Mouse (Mus musculus) thymus, postnatal 0 days (tissue): ENCODE results near the gene Gm8797. TPM values are rescaled to one million over a fixed set of nuclear protein-coding genes. Genes with fewer than 3 reads are reported as not detected.
"Not testable (repeated sequence)": the region's sequence is repeated elsewhere in the genome, so short reads cannot be mapped to it uniquely, and the experiment has no call there.

ENCODE experiments used
- DNase-seq: peaks from one replicate; pipeline ENCODE4 v3.0.0-alpha.2; 2015; ENCODE audit warnings: low spot score
- polyA plus RNA-seq: library from polyadenylated mRNA; unstranded; fragments of >200 nt; fragmentation: Nextera tagmentation; extraction: Ambion mirVana; gene quantifications from 2 replicates; pipeline ENCODE4 v1.2.1, GENCODE M21; 2015

The Gm8797 gene
- polyA plus RNA-seq, result 15.1 and 17.3 TPM in 2 replicates

- not testable (repeated sequence) for DNase-seq
Measured at GRCm38 (mm10) chr3:5750506-5750905, at the start of gene Gm8797. Gene Gm8797, plus strand, starts transcription at chr3:5750806.

GRCm38 (mm10) chr3:5714481-5714880, 36.1 kb upstream of the Gm8797 start:
- no peak for DNase-seq

- no peak for DNase-seq
Measured at GRCm38 (mm10) chr3:5732931-5733330, 17.7 kb upstream of the Gm8797 start.

- DNase-seq, result no peak
Measured at GRCm38 (mm10) chr3:5754763-5755478, 4.3 kb downstream of the Gm8797 start.

- DNase-seq, result no peak
Measured at GRCm38 (mm10) chr3:5766256-5766655, 15.7 kb downstream of the Gm8797 start.

DNA sequence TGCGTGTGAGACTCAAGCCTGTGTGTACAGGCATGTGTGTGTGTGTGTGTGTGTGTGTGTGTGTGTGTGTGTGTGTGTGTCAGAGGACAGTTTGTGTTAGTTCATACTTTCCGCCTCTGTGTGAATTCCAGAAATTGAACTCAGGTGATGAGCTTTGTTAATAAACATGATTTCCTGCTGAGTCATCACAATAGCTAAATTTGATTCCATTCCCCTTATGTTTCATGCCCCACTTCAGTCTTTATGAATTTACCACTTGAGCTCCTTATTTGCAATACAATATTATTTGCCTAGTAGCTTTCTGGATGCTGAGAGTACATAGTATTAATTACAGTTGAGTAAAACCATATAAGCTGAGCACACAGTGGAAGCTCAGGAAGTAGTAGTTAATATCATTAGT, 26.3 kb downstream of the Gm8797 start:
- no peak for DNase-seq
